Comparison of ENCODE assay signal across 22 mouse cellular contexts in the genomic region with DNA sequence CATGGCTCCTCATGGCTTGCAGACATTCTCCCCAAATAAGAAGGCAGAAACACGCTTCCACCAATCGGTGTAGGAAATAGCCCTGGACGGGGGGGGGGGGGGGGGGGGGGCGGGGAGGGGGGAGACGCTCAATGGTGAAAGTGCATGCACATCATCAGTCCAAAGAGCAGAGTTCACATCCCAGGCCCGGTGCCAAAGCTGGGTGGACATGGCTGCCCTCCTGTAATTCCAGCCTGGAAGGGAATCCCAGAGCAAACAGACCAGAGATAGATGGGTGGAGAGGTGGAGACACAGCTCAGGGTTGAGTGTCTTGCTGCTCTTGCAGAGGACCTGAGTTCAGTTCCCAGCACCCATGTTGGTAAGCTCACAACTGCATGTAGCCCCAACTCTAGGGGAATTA. TPM values are rescaled to one million over a fixed set of nuclear protein-coding genes. Genes with fewer than 3 reads are reported as not detected.
DNase-seq lines count a peak whose midpoint lies in the region; ATAC-seq lines count a peak whose summit lies in the region.
"Had no signal": no experiment of that assay in that cellular context is flagged by ENCODE, and none has a peak within 500 bp of the region (broad histone marks: within the 10 kb centered on the region; RNA-seq: fewer than 3 reads in every experiment).

No protein-coding gene starts in this region.

- WGBS in kidney, embryonic 14.5 days = 88% methylated on average over 4 of the region's 6 CpGs

- peak; percentile 78 for DNase-seq in kidney, adult 18-20 months
- peak; percentile 20 for DNase-seq in NIH3T3 (ENCODE audit: low read depth)
- peak; percentile 75 for DNase-seq in kidney, postnatal 10 days
- peak; percentile 36 to 54 for DNase-seq in kidney, postnatal 4 days
- DNase-seq in layer of hippocampus, adult 18-20 months (ENCODE audit: low spot score in 2 of 2) = no peak
- no peak for DNase-seq in B cell, adult 2 months
- DNase-seq: adrenal gland, adult 2 months; adrenal gland, postnatal 25 days; cerebellum, adult 18-20 months; cerebellum, adult 9-11 months; cerebellum, postnatal 36 days; gastrocnemius, postnatal 10 days had no signal

- no peak for ATAC-seq in kidney, embryonic 14.5 days (ENCODE audit: low FRiP score, low TSS enrichment)
- ATAC-seq: forebrain, embryonic 16.5 days had no signal

- peaks cover 5% of the 10 kb centered on the region; the same call in 1 of the 2 replicates for H3K27me3 ChIP-seq in kidney, embryonic 14.5 days (ENCODE audit: control insufficient read depth, insufficient read depth, low read length)

- no peak overlapping the region for H3K4me3 ChIP-seq in kidney, embryonic 14.5 days (ENCODE audit: low read length)
- H3K4me3 ChIP-seq: embryonic facial prominence, embryonic 13.5 days; forebrain, embryonic 12.5 days; heart, embryonic 12.5 days; hindbrain, embryonic 10.5 days had no signal

- no peaks in the 10 kb centered on the region for H3K4me1 ChIP-seq in kidney, embryonic 14.5 days (ENCODE audit: control insufficient read depth, insufficient read depth, low read length)
- H3K4me1 ChIP-seq: embryonic facial prominence, embryonic 13.5 days; heart, embryonic 12.5 days had no signal

- H3K27ac ChIP-seq in kidney, embryonic 14.5 days (ENCODE audit: low read depth, low read length) = no peak overlapping the region
- H3K27ac ChIP-seq: embryonic facial prominence, embryonic 13.5 days; forebrain, embryonic 12.5 days had no signal

- peaks cover 22% of the 10 kb centered on the region for H3K36me3 ChIP-seq in kidney, embryonic 14.5 days (ENCODE audit: control insufficient read depth, insufficient read depth, low read length)

- H3K9me3 ChIP-seq in kidney, embryonic 14.5 days (ENCODE audit: control insufficient read depth, low read length) = no peaks in the 10 kb centered on the region
- H3K9me3 ChIP-seq: embryonic facial prominence, embryonic 13.5 days; forebrain, embryonic 12.5 days; heart, embryonic 12.5 days; hindbrain, embryonic 10.5 days had no signal

- no peak overlapping the region for H3K9ac ChIP-seq in kidney, embryonic 14.5 days (ENCODE audit: low read depth, low read length)
- H3K9ac ChIP-seq: embryonic facial prominence, embryonic 13.5 days; forebrain, embryonic 12.5 days; heart, embryonic 12.5 days had no signal

- H3K4me2 ChIP-seq in kidney, embryonic 14.5 days (replicated peaks; ENCODE audit: low read depth, low read length) = no peak overlapping the region
- H3K4me2 ChIP-seq: embryonic facial prominence, embryonic 13.5 days; forebrain, embryonic 12.5 days; heart, embryonic 12.5 days had no signal

RNA-seq across cellular contexts. Expression of a gene that starts 0.7 kb away (rescaled TPM):
- polyA plus RNA-seq in kidney, embryonic 14.5 days (2014; fragmentation: Nextera tagmentation; extraction: Ambion mirVana) = 0.08 and 0.10 TPM in 2 replicates
- total RNA-seq in layer of hippocampus, adult 18-20 months (2021) = under 1 TPM; 0.40 to 0.56 TPM
- total RNA-seq: adrenal gland, adult 2 months; adrenal gland, postnatal 25 days; heart, adult 8-10 months; heart, postnatal 25 days had no signal
- polyA plus RNA-seq: embryonic facial prominence, embryonic 13.5 days; heart, embryonic 12.5 days; heart, embryonic 16.5 days had no signal

RNA-seq across cellular contexts. Expression of a gene that starts 15.9 kb away (rescaled TPM):
- 27.2 and 35.1 TPM in 2 replicates for polyA plus RNA-seq in kidney, embryonic 14.5 days (2014; fragmentation: Nextera tagmentation; extraction: Ambion mirVana)
- total RNA-seq in layer of hippocampus, adult 18-20 months (2021) = 10 to 100 TPM; 46.4 to 55.6 TPM

RNA-seq across cellular contexts. Expression of a gene that starts 16.0 kb away (rescaled TPM):
- polyA plus RNA-seq in kidney, embryonic 14.5 days (2014; fragmentation: Nextera tagmentation; extraction: Ambion mirVana) = 365 and 431 TPM in 2 replicates
- 10 to 100 TPM; 41.4 to 50.4 TPM for total RNA-seq in layer of hippocampus, adult 18-20 months (2021)

RNA-seq across cellular contexts. Expression of a gene that starts 27.2 kb away (rescaled TPM):
- 0.17 and 0.97 TPM in 2 replicates for polyA plus RNA-seq in kidney, embryonic 14.5 days (2014; fragmentation: Nextera tagmentation; extraction: Ambion mirVana)
- 10 to 100 TPM; 42.7 to 51.6 TPM for total RNA-seq in layer of hippocampus, adult 18-20 months (2021)
- polyA plus RNA-seq: gonadal fat pad, adult 2 months had no signal

RNA-seq across cellular contexts. Expression of a gene that starts 29.8 kb away (rescaled TPM):
- polyA plus RNA-seq in kidney, embryonic 14.5 days (2014; fragmentation: Nextera tagmentation; extraction: Ambion mirVana) = 391 and 501 TPM in 2 replicates
- 100 to 1,000 TPM; 136 to 144 TPM for total RNA-seq in layer of hippocampus, adult 18-20 months (2021)

Comparison
In these comparisons a context has a peak if more than half of its experiments do, and no peak if none do; other contexts are left out.
1. DNase-seq: peak in kidney, adult 18-20 months (single experiment), NIH3T3 (single experiment), kidney, postnatal 10 days (single experiment) and kidney, postnatal 4 days (2 of 2); none in layer of hippocampus, adult 18-20 months (0 of 2) and B cell, adult 2 months (0 of 2).